Mouse (Mus musculus) lung, adult 2 months (tissue): ENCODE measurements around the gene Irak2. TPM values are rescaled to one million over a fixed set of nuclear protein-coding genes. Genes with fewer than 3 reads are reported as not detected.
"Not testable (repeated sequence)": the region's sequence is repeated elsewhere in the genome, so short reads cannot be mapped to it uniquely, and the experiment has no call there.

Experiments
- DNase-seq: peaks from one replicate; pipeline ENCODE4 v3.0.0; 2022
- H3K4me1 ChIP-seq: fragments of 200-500 bp; 2 replicates; pipeline ENCODE4 v1.6.1; 2011; ENCODE audit warnings: low read length; ENCODE audit not compliant: control insufficient read depth, insufficient read depth
- H3K4me3 ChIP-seq: fragments of 200-500 bp; replicated peaks from 2 replicates; pipeline ENCODE3; 2011; ENCODE audit warnings: low read depth, mild to moderate bottlenecking, control low read depth, low read length; ENCODE audit errors: extremely low read depth
- CTCF ChIP-seq: fragments of 200-500 bp; IDR thresholded peaks from 2 replicates; pipeline ENCODE4 v1.5.1; 2011; ENCODE audit warnings: mild to moderate bottlenecking, low read length, control low read depth; ENCODE audit not compliant: insufficient read depth
- POLR2A ChIP-seq: fragments of 200-500 bp; IDR thresholded peaks from 2 replicates; pipeline ENCODE4 v1.6.1; 2011; ENCODE audit warnings: low read depth, mild to moderate bottlenecking, control low read depth, low read length, borderline replicate concordance; ENCODE audit errors: extremely low read depth
- WGBS: fragments of 180-500 bp; shearing (Covaris S2); methylation state at CpG from one replicate; pipeline ENCODE4 v1.1.7; 2018; 5-methylcytosine and 5-hydroxymethylcytosine counted together
- polyA plus RNA-seq: library from polyadenylated mRNA; depleted of rRNA; stranded (reverse); fragments of >200 nt; gene quantifications from 2 replicates; pipeline ENCODE4 v1.2.3, GENCODE M21; 2012

Irak2 gene
- polyA plus RNA-seq, 1 experiment = 48.8 TPM

GRCm38 (mm10) chr6:113661353-113662241, 23.3 kb downstream of the Irak2 start:
- 41% methylated on average over 12 of the region's 12 CpGs for WGBS
- TF ChIP-seq CTCF (no peak), POLR2A (no peak)
- Histone ChIP-seq H3K4me3 (no peak overlapping the region), H3K4me1 (peaks cover 19% of the 10 kb centered on the region)
- DNase-seq = no peak

GRCm38 (mm10) chr6:113662964-113663700, 24.9 kb downstream of the Irak2 start:
- DNase-seq = no peak
- WGBS = 81% methylated on average over 8 of the region's 8 CpGs
- TF ChIP-seq POLR2A (no peak), CTCF (no peak)
- Histone ChIP-seq H3K4me1 (peaks cover 15% of the 10 kb centered on the region), H3K4me3 (no peak overlapping the region)

GRCm38 (mm10) chr6:113664305-113664704, 26.0 kb downstream of the Irak2 start:
- TF ChIP-seq POLR2A = no peak
- no peak for TF ChIP-seq CTCF
- no peak overlapping the region for H3K4me3 ChIP-seq
- no peak for DNase-seq
- peaks cover 20% of the 10 kb centered on the region for H3K4me1 ChIP-seq
- WGBS = 81% methylated on average over 7 of the region's 7 CpGs

GRCm38 (mm10) chr6:113667611-113668122, 29.4 kb downstream of the Irak2 start:
- TF ChIP-seq POLR2A (no peak), CTCF (no peak)
- H3K4me3 ChIP-seq = no peak overlapping the region
- WGBS = 67% methylated on average over 8 of the region's 8 CpGs
- DNase-seq = no peak
- peaks cover 5% of the 10 kb centered on the region for H3K4me1 ChIP-seq

- TF ChIP-seq POLR2A (no peak), CTCF (no peak)
- peaks cover 5% of the 10 kb centered on the region for H3K4me1 ChIP-seq
- H3K4me3 ChIP-seq = no peak overlapping the region
- DNase-seq = peak; percentile 40
- 18% methylated on average over 15 of the region's 15 CpGs for WGBS
Measured at GRCm38 (mm10) chr6:113668287-113669154, 30.3 kb downstream of the Irak2 start.

- DNase-seq = no peak
- peaks cover 7% of the 10 kb centered on the region for H3K4me1 ChIP-seq
- no peak for TF ChIP-seq POLR2A
- TF ChIP-seq CTCF = no peak
- 59% methylated on average over 7 of the region's 7 CpGs for WGBS
- no peak overlapping the region for H3K4me3 ChIP-seq
Measured at GRCm38 (mm10) chr6:113669821-113670220, 31.6 kb downstream of the Irak2 start.

- 79% methylated on average over 1 of the region's 1 CpGs for WGBS
- DNase-seq, H3K4me3 ChIP-seq, H3K4me1 ChIP-seq: not testable (repeated sequence)
Measured at GRCm38 (mm10) chr6:113672029-113672428, 33.8 kb downstream of the Irak2 start.

GRCm38 (mm10) chr6:113672989-113673388, 34.7 kb downstream of the Irak2 start:
- DNase-seq = no peak
- 76% methylated on average over 6 of the region's 6 CpGs for WGBS
- H3K4me3 ChIP-seq = no peak overlapping the region
- H3K4me1 ChIP-seq = peaks cover 8% of the 10 kb centered on the region
- no peak for TF ChIP-seq CTCF
- no peak for TF ChIP-seq POLR2A

- TF ChIP-seq CTCF = no peak
- no peak for TF ChIP-seq POLR2A
- 67% methylated on average over 4 of the region's 4 CpGs for WGBS
- Histone ChIP-seq H3K4me1 (peaks cover 3% of the 10 kb centered on the region; the same call in 1 of the 2 replicates), H3K4me3 (no peak overlapping the region)
- DNase-seq = no peak
Measured at GRCm38 (mm10) chr6:113675234-113675633, 37.0 kb downstream of the Irak2 start.
